Mouse (Mus musculus) G1E (cell line): ENCODE results near the gene Nploc4. TPM values are rescaled to one million over a fixed set of nuclear protein-coding genes. Genes with fewer than 3 reads are reported as not detected.

Source experiments
- ATAC-seq: 2 replicates; pipeline ENCODE4 v1.8.0; 2016; ENCODE audit warnings: mild to moderate bottlenecking; ENCODE audit not compliant: insufficient number of reproducible peaks, poor library complexity, low FRiP score, severe bottlenecking; ENCODE audit errors: extremely low read depth
- DNase-seq: peaks from one replicate; pipeline ENCODE4 v3.0.0; 2012; ENCODE audit warnings: low spot score
- H3K27me3 ChIP-seq: 2 replicates; pipeline ENCODE4 v1.6.1; 2012; ENCODE audit warnings: mild to moderate bottlenecking, low read length, inconsistent platforms; ENCODE audit not compliant: insufficient read depth
- H3K36me3 ChIP-seq: replicated peaks from 2 replicates; pipeline ENCODE3; 2012; ENCODE audit warnings: mild to moderate bottlenecking, inconsistent platforms
- H3K4me1 ChIP-seq: 2 replicates; pipeline ENCODE4 v1.6.1; 2012; ENCODE audit warnings: low read depth, low read length, inconsistent platforms, mixed read lengths; ENCODE audit not compliant: insufficient read depth
- H3K4me3 ChIP-seq: 2 replicates; pipeline ENCODE4 v1.5.1; 2012; ENCODE audit warnings: low read depth, mild to moderate bottlenecking, inconsistent platforms, low read length, moderate library complexity, mixed read lengths
- H3K9me3 ChIP-seq: replicated peaks from 2 replicates; pipeline ENCODE4 v1.6.1; 2012; ENCODE audit warnings: inconsistent platforms
- CTCF ChIP-seq: IDR thresholded peaks from 2 replicates; pipeline ENCODE4 v1.5.1; 2012; ENCODE audit warnings: low read depth, low read length, inconsistent platforms, mixed read lengths
- GATA1 ChIP-seq: IDR thresholded peaks from 2 replicates; pipeline ENCODE4 v1.6.1; 2012; ENCODE audit warnings: borderline replicate concordance, low read length, inconsistent platforms, mixed read lengths
- GATA2 ChIP-seq: IDR thresholded peaks from 2 replicates; pipeline ENCODE4 v1.6.1; 2012; ENCODE audit warnings: low read depth, low read length, inconsistent platforms, borderline replicate concordance
- POLR2AphosphoS5 ChIP-seq: IDR thresholded peaks from 2 replicates; pipeline ENCODE4 v1.6.1; 2012; ENCODE audit warnings: low read depth, low read length, inconsistent platforms; ENCODE audit not compliant: insufficient replicate concordance
- TAL1 ChIP-seq: conservative IDR thresholded peaks from 2 replicates; pipeline ENCODE4 v1.6.1; 2012; ENCODE audit warnings: low read depth, low read length, inconsistent platforms, mixed read lengths
- polyA plus RNA-seq: library from polyadenylated mRNA; stranded (reverse); fragments of >175 nt; gene quantifications from 2 replicates; pipeline ENCODE4 v1.2.3, GENCODE M21; 2012
- total RNA-seq, 2 experiments: library from RNA; stranded (forward) in 1 of 2; stranded (reverse) in 1 of 2; fragments of 200-1000 nt in 1 of 2; fragments of >200 nt in 1 of 2; fragmentation: Nextera tagmentation in 1 of 2; gene quantifications; 2 replicates each; pipeline ENCODE4 v1.2.3; 2014 to 2017

Gene Nploc4
- total and polyA plus RNA-seq, 3 experiments: 42.7 to 72.4 (median 61.7) TPM

DNA sequence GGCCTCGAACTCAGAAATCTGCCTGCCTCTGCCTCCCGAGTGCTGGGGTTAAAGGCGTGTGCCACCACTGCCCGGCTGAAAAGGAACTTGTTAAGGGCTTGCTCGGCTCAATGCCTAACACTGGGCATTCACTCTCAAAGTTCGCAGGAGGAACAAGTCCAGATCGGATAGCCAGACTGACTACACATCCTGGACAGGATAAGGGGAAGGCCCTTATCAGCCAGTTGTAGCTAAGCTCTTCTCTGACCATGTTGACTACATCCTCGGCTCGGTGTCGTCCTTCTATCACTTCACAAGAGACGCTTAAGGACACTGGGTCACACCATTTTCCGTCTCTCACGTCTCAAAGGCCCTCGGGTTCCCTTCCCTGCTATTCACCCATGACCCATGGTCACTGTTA lies 19.9 kb upstream of the Nploc4 start:
- H3K36me3 ChIP-seq: peaks cover 68% of the 10 kb centered on the region
- no peaks in the 10 kb centered on the region for H3K9me3 ChIP-seq
- DNase-seq (peak; percentile 21), ATAC-seq (no peak; the same call in 1 of the 2 replicates)
- H3K4me3 ChIP-seq: peak overlapping the region; percentile 92
- H3K27me3 ChIP-seq: no peaks in the 10 kb centered on the region
- TF ChIP-seq POLR2AphosphoS5 (no peak), CTCF (no peak), GATA2 (no peak), GATA1 (no peak), TAL1 (no peak)
- peaks cover 41% of the 10 kb centered on the region for H3K4me1 ChIP-seq

DNA sequence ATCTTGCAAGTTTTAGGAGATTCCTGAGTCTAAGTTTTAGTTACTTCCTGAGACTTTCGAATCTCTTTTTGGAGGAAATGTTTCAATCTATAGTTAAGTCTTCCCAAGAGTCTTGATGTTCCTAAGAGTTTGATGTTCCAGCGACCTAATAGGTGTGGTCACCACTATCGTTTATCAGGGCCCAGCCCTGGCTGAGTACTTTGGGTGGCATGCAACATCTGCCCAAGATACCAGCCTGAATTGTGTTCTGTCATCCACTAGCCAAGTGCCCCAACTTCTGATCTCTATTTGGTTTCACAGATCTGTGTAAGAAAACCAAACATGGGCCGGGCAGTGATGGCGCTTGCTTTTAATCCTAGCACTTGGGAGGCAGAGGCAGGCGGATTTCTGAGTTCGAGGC lies 17.9 kb upstream of the Nploc4 start:
- H3K36me3 ChIP-seq: peaks cover 55% of the 10 kb centered on the region
- ATAC-seq: no peak
- H3K4me3 ChIP-seq: no peak overlapping the region
- DNase-seq: no peak
- peaks cover 33% of the 10 kb centered on the region for H3K4me1 ChIP-seq
- no peaks in the 10 kb centered on the region for H3K9me3 ChIP-seq
- peaks cover 4% of the 10 kb centered on the region for H3K27me3 ChIP-seq
- TF ChIP-seq CTCF (no peak), POLR2AphosphoS5 (no peak), GATA2 (no peak), TAL1 (no peak), GATA1 (no peak)

DNA sequence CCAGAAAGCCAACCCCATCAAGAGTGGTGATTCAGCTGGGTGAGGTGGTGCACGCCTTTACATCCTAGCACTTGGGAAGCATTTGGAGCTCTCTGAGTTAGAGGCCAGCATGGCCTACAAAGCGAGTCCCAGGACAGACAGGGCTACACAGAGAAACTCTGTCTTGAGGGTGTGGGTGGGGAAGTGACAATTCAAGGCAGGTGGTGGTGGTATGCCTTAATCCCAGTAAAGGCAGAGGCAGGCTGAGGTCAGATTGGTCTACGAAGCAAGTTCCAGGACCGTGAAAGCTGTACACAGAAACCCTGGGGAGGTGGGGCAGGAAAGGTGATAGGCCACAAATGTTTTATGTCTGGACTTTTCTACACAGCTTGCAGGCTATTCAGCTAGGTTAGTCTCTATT lies 17.5 kb upstream of the Nploc4 start:
- TF ChIP-seq GATA2 (no peak), GATA1 (no peak), TAL1 (no peak), CTCF (no peak), POLR2AphosphoS5 (no peak)
- Histone ChIP-seq H3K36me3 (peaks cover 52% of the 10 kb centered on the region), H3K4me3 (no peak overlapping the region), H3K9me3 (no peaks in the 10 kb centered on the region), H3K27me3 (peaks cover 5% of the 10 kb centered on the region), H3K4me1 (peaks cover 30% of the 10 kb centered on the region)
- no peak for ATAC-seq
- DNase-seq: no peak

DNA sequence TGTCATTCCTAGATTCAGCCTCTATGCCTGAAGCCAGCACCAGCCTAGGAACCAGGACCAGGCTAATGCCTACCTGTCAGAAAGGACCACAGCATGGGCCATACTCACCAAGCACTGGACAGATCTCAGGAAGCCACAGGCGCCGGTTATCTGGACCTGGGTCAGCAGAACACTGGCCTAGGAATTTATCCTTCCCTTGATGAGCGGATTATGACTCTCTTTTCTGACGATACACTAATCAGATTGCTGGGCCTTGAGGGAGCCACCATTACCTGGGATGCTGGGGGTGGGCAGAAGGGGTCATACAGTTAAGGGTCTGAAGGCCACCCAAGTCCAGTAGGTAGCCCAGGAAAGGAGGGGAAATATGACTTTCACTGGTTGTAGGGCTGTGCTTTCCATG lies 15.8 kb upstream of the Nploc4 start, which contains the start of gene Pde6g:
Gene Pde6g (minus strand): TSS at position 195 of the 400 bp plus-strand sequence.
- H3K9me3 ChIP-seq: no peaks in the 10 kb centered on the region
- no peak for ATAC-seq
- DNase-seq: no peak
- H3K27me3 ChIP-seq: peaks cover 9% of the 10 kb centered on the region
- no peak within 1 kb of the TSS for H3K4me3 ChIP-seq
- peaks cover 47% of the 10 kb centered on the region for H3K36me3 ChIP-seq
- peaks cover 21% of the 10 kb centered on the region for H3K4me1 ChIP-seq
- no peak for TF ChIP-seq TAL1
- no peak for TF ChIP-seq POLR2AphosphoS5

DNA sequence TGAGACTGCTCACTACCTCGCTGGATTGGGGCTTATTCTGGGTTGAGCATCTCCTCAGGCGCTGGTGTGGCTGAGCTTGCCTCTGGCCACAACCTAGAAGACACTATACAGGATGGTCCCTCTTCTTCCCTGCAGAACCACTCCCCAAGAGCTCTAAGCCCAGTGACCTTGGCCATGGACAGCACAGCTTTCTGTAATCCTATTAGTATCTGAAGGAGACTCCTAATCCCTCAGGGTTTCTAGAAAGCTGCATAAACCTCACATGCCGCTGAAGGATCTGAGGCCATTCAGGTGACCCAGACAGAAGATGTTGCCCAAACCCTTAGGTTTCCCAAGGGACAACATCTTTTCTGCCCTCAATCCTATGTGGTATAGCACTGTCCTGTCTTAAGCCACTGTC lies 14.7 kb upstream of the Nploc4 start:
- no peaks in the 10 kb centered on the region for H3K9me3 ChIP-seq
- peaks cover 17% of the 10 kb centered on the region for H3K4me1 ChIP-seq
- ATAC-seq: no peak
- H3K27me3 ChIP-seq: peaks cover 11% of the 10 kb centered on the region
- peaks cover 47% of the 10 kb centered on the region for H3K36me3 ChIP-seq
- no peak for DNase-seq
- no peak for TF ChIP-seq POLR2AphosphoS5
- TF ChIP-seq CTCF: no peak
- no peak for TF ChIP-seq GATA1
- no peak for TF ChIP-seq GATA2
- TF ChIP-seq TAL1: no peak
- H3K4me3 ChIP-seq: no peak overlapping the region

DNA sequence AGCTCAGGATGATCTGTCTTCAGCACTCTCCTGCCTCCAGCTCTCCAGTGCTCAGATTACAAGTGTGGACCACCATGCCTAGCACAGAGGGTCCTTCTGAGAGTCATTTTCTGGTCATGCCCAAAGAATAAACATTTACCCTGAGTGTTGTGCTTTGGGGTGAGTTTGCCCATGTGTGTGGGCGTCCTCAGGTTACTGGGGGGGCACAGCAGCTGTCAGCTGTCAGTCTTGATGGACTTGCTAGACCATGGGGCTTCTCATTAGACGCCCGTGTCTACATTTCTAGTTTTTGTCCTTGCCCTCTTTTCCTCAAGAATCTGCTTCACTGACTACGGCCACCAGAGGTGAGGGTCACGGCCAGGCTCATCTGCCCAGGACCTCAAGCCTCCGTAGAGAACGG lies 9.7 kb upstream of the Nploc4 start:
- H3K9me3 ChIP-seq: no peaks in the 10 kb centered on the region
- peaks cover 25% of the 10 kb centered on the region for H3K4me1 ChIP-seq
- ATAC-seq (no peak), DNase-seq (no peak)
- peaks cover 10% of the 10 kb centered on the region for H3K36me3 ChIP-seq
- no peak for TF ChIP-seq CTCF
- TF ChIP-seq POLR2AphosphoS5: no peak
- no peak for TF ChIP-seq GATA2
- no peak for TF ChIP-seq GATA1
- TF ChIP-seq TAL1: no peak
- peaks cover 34% of the 10 kb centered on the region for H3K27me3 ChIP-seq
- no peak overlapping the region for H3K4me3 ChIP-seq

DNA sequence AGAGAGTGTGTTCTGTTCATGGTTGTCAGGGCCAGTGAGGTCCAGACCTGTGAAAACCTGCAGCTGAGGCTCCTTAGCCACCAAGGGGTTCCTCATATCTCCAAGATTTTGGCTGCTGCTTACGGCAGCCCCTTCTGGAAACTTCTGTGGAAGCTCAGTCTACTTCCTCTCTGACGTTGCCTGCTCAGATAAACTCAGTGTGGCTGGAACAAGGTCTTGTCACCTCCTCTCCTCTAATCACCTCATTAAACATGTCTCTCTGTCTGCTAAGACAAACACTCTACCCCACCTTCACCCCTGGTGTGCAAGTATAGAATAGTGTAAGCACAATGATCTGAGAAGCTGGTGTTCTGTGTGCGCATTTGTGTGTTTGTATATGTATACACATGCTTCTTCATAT lies 8.0 kb upstream of the Nploc4 start:
- Histone ChIP-seq H3K9me3 (no peaks in the 10 kb centered on the region), H3K36me3 (peaks cover 5% of the 10 kb centered on the region), H3K4me1 (peaks cover 19% of the 10 kb centered on the region), H3K4me3 (no peak overlapping the region), H3K27me3 (peaks cover 30% of the 10 kb centered on the region)
- ATAC-seq (no peak), DNase-seq (no peak)
- no peak for TF ChIP-seq GATA1
- TF ChIP-seq CTCF: no peak
- no peak for TF ChIP-seq TAL1
- no peak for TF ChIP-seq GATA2
- TF ChIP-seq POLR2AphosphoS5: no peak
